Mouse (Mus musculus) CH12.LX (cell line): ENCODE measurements around the gene Zfp768.

ENCODE experiments used
- CTCF ChIP-seq, 2 experiments: IDR thresholded peaks in 1 of 2; conservative IDR thresholded peaks in 1 of 2; 2 replicates each; pipeline ENCODE4 v1.5.1; 2011 to 2012; ENCODE audit warnings: low read depth in 2 of 2, low read length in 2 of 2, improper control_type of control experiment in 1 of 2, inconsistent platforms in 1 of 2, mild to moderate bottlenecking in 1 of 2, moderate library complexity in 1 of 2
- E2F4 ChIP-seq: IDR thresholded peaks from 2 replicates; pipeline ENCODE4 v1.6.1; 2011; ENCODE audit warnings: low read depth, low read length, improper control_type of control experiment; ENCODE audit not compliant: insufficient replicate concordance
- MYC ChIP-seq: IDR thresholded peaks from 2 replicates; pipeline ENCODE4 v1.6.1; 2011; ENCODE audit warnings: low read depth, mild to moderate bottlenecking, improper control_type of control experiment, low read length

- TF ChIP-seq MYC (no peak), E2F4 (no peak), CTCF (conservative IDR thresholded peaks at IDR 0.05 in 1 of 2, IDR thresholded peaks at IDR 0.05 in 1 of 2; ENCODE audit: low read depth in 2 of 2, low read length in 2 of 2) (no peak)
These were observed 12.1 kb downstream of the Zfp768 start for GRCm38 (mm10) chr7:127333240-127333639.
